Mouse (Mus musculus): ENCODE data around the gene Gnb1.

GRCm38 (mm10) chr4:155568632-155569370, 77.6 kb downstream of the Gnb1 start:
- TF ChIP-seq CTCF (IDR thresholded peaks at IDR 0.05; ENCODE audit: extremely low read depth, insufficient read length, insufficient replicate concordance, low read depth, low read length) (no peak; the same call in 1 of the 2 replicates), POLR2A (IDR thresholded peaks at IDR 0.05; ENCODE audit: low read depth, low read length) (no peak)
